Mouse (Mus musculus): ENCODE measurements around the gene Zbtb20. TPM values are rescaled to one million over a fixed set of nuclear protein-coding genes. Genes with fewer than 3 reads are reported as not detected.
A peak's percentile ranks its signal among the peaks of the same experiment; 100 is the strongest.

Zbtb20 gene
- polyA plus RNA-seq, 1 experiment from 2014 or later = 80.6 TPM

DNA sequence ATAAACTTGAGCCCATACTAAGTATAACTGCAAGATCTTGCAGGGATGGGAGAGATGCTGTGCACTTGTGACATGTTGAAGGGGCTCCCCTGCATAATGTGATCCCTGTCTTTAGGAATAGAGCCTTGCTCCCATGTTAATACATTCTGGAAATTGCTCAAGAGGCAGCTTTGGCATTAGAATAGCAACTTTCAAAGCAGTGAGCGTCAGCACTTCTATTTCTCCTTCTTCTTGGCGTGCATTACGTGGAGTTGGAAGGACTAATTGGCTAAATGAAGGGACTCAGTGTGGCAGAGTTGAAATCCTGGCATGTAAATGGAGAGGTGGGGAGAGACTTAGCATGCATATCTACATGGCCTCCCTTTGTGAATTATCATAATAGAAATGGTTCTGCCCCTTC, 658.4 kb downstream of the Zbtb20 start:
- H3K27ac ChIP-seq (replicated peaks; ENCODE audit: low read depth, low read length) = 0 out of 2 replicates have a peak overlapping the region, but pooled peaks have one; percentile 17
- H3K4me3 ChIP-seq (replicated peaks; ENCODE audit: low read depth, low read length) = no peak overlapping the region
- H3K9me3 ChIP-seq (ENCODE audit: control insufficient read depth, low read length) = no peaks in the 10 kb centered on the region
- H3K27me3 ChIP-seq (ENCODE audit: control insufficient read depth, insufficient read depth, low read length) = no peaks in the 10 kb centered on the region
- H3K9ac ChIP-seq (replicated peaks; ENCODE audit: low read length) = no peak overlapping the region
- H3K36me3 ChIP-seq (ENCODE audit: control insufficient read depth, insufficient read depth, low read length) = no peaks in the 10 kb centered on the region
- ATAC-seq (ENCODE audit: low FRiP score, low TSS enrichment) = no peak
- no peak for DNase-seq
- H3K4me1 ChIP-seq (ENCODE audit: control insufficient read depth, insufficient read depth, low read length) = no peaks in the 10 kb centered on the region
- WGBS = 71% methylated on average over 3 of the region's 3 CpGs
- H3K4me2 ChIP-seq (ENCODE audit: low read length) = no peak overlapping the region

DNA sequence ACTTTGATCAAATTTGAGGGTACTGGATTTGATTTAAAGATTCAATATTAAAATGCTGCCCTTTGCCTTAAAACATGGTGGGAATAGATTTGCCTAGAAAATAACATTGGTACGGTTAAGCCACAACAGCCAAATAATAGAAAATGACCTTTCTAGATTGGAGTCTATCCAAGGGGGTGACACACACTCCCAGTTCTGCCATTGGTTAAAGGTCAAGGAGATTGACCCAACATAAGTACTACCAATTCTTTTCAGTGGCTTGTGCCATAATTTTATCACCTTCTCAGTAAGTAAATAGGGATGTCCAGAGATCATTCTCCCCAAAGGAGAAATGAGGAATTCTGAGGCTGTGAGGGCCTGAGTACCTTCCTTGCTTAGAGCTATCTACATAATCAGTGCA, 660.2 kb downstream of the Zbtb20 start:
- Histone ChIP-seq H3K9ac (replicated peaks; ENCODE audit: low read length) (no peak overlapping the region), H3K4me2 (ENCODE audit: low read length) (no peak overlapping the region), H3K27ac (replicated peaks; ENCODE audit: low read depth, low read length) (no peak overlapping the region), H3K4me3 (replicated peaks; ENCODE audit: low read depth, low read length) (no peak overlapping the region), H3K4me1 (ENCODE audit: control insufficient read depth, insufficient read depth, low read length) (no peaks in the 10 kb centered on the region), H3K27me3 (ENCODE audit: control insufficient read depth, insufficient read depth, low read length) (no peaks in the 10 kb centered on the region), H3K36me3 (ENCODE audit: control insufficient read depth, insufficient read depth, low read length) (no peaks in the 10 kb centered on the region), H3K9me3 (ENCODE audit: control insufficient read depth, low read length) (no peaks in the 10 kb centered on the region)
- ATAC-seq (ENCODE audit: low FRiP score, low TSS enrichment) (no peak), DNase-seq (no peak)
- WGBS = 96% methylated on average over 1 of the region's 1 CpGs

DNA sequence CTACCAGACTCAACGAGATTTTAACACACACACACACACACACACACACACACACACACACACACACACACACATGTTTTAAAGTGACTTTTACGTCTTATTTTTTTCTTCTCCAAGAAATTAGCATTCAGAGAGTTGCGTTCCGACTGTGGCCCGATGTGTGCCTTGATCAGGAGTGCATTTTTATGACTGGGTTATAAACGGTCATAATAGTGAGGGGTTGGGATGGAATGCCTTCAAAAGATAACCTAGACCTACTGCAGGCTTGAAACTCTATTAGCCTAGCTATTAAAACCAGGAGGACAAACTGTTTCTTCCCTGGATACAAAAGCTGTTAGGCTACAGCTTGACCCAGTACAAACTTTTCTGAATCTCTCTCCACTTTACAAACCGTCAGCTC, 661.5 kb downstream of the Zbtb20 start:
- 86% methylated on average over 7 of the region's 7 CpGs for WGBS
- H3K27ac ChIP-seq (replicated peaks; ENCODE audit: low read depth, low read length) = no peak overlapping the region
- no peaks in the 10 kb centered on the region for H3K9me3 ChIP-seq (ENCODE audit: control insufficient read depth, low read length)
- no peaks in the 10 kb centered on the region for H3K27me3 ChIP-seq (ENCODE audit: control insufficient read depth, insufficient read depth, low read length)
- DNase-seq (no peak), ATAC-seq (ENCODE audit: low FRiP score, low TSS enrichment) (no peak)
- H3K4me2 ChIP-seq (ENCODE audit: low read length) = no peak overlapping the region
- H3K36me3 ChIP-seq (ENCODE audit: control insufficient read depth, insufficient read depth, low read length) = no peaks in the 10 kb centered on the region
- no peak overlapping the region for H3K4me3 ChIP-seq (replicated peaks; ENCODE audit: low read depth, low read length)
- H3K9ac ChIP-seq (replicated peaks; ENCODE audit: low read length) = no peak overlapping the region
- H3K4me1 ChIP-seq (ENCODE audit: control insufficient read depth, insufficient read depth, low read length) = no peaks in the 10 kb centered on the region

DNA sequence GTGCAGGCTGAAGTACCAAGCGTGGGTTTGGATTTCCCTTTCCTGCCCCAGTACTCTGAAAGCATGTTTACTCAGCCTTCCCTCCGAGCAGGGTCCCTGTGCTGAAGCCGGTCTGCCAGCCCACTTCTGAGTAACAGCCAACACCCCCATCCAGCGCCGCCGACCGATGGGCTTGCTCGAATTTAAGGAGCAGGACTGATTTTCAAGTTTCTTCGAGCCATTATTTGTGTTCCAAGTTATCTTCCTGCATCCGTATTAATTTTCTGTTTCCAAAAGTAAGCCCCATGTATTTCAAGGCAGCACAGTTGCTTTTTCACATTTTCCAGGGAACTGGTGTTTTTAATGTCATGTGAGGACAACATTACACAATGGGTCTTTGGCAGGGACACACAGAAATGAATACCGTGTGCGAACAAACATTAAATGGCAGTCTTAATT, 664.0 kb downstream of the Zbtb20 start:
- H3K4me3 ChIP-seq (replicated peaks; ENCODE audit: low read depth, low read length) = no peak overlapping the region
- 85% methylated on average over 12 of the region's 12 CpGs for WGBS
- peak overlapping the region; percentile 17 for H3K27ac ChIP-seq (replicated peaks; ENCODE audit: low read depth, low read length)
- no peaks in the 10 kb centered on the region for H3K36me3 ChIP-seq (ENCODE audit: control insufficient read depth, insufficient read depth, low read length)
- no peak overlapping the region for H3K9ac ChIP-seq (replicated peaks; ENCODE audit: low read length)
- no peak for DNase-seq
- no peak overlapping the region for H3K4me2 ChIP-seq (ENCODE audit: low read length)
- no peaks in the 10 kb centered on the region for H3K4me1 ChIP-seq (ENCODE audit: control insufficient read depth, insufficient read depth, low read length)
- no peaks in the 10 kb centered on the region for H3K27me3 ChIP-seq (ENCODE audit: control insufficient read depth, insufficient read depth, low read length)
- no peak for ATAC-seq (ENCODE audit: low FRiP score, low TSS enrichment)
- H3K9me3 ChIP-seq (ENCODE audit: control insufficient read depth, low read length) = no peaks in the 10 kb centered on the region

DNA sequence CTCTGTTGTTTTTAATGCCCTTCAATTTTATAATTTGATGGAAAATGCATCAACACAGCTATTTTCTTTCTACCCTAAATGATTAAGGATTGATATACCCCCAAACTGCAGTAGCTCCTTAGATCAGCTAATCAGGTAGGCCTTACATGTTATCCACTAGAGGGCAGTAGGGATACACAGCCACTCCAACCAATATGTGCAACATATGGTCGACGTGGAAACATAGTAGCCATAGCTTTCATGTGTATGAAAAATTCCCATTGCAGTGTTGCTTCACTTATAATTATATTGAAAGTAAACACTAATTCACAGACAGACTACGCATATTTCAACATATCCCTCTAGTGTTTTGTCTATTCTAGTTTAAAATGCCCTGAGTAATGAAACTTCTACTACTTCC, 664.4 kb downstream of the Zbtb20 start:
- 31% methylated on average over 3 of the region's 3 CpGs for WGBS
- Histone ChIP-seq H3K4me1 (ENCODE audit: control insufficient read depth, insufficient read depth, low read length) (no peaks in the 10 kb centered on the region), H3K9me3 (ENCODE audit: control insufficient read depth, low read length) (no peaks in the 10 kb centered on the region), H3K9ac (replicated peaks; ENCODE audit: low read length) (no peak overlapping the region), H3K4me3 (replicated peaks; ENCODE audit: low read depth, low read length) (no peak overlapping the region), H3K27me3 (ENCODE audit: control insufficient read depth, insufficient read depth, low read length) (no peaks in the 10 kb centered on the region), H3K36me3 (ENCODE audit: control insufficient read depth, insufficient read depth, low read length) (no peaks in the 10 kb centered on the region), H3K4me2 (ENCODE audit: low read length) (no peak overlapping the region), H3K27ac (replicated peaks; ENCODE audit: low read depth, low read length) (no peak overlapping the region)
- DNase-seq = peak; percentile 82
- peak; percentile 60; the same call in 1 of the 2 replicates for ATAC-seq (ENCODE audit: low FRiP score, low TSS enrichment)

DNA sequence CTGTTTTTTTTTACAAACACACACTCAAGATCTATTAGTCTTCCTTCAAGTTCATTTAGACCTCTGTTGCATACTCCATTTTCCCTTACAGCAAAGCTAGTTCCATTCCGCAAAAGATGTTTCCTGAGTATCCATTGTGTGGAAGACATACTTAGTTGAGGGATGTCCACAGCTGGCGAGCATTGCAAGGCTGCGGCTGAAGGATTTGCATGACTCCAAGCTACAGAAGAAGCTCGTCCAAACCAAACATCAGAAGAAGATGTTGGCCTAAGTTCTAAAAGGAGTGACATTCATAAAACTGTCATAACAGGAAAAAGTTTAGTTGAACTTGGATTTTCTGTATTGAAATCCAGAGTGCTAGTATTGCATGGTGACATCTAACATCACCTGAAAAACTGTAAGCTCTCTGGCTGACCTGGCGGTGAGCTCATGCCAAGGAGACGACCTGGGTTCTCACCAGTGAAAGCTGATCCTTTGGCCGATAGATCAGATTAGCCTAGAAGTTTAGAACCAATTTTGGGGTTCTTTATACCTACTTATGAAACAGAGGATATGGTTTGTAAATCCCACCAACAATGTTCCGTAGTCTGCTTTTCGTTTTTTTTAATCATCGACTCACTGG, 665.0 kb downstream of the Zbtb20 start:
- Histone ChIP-seq H3K36me3 (ENCODE audit: control insufficient read depth, insufficient read depth, low read length) (no peaks in the 10 kb centered on the region), H3K27me3 (ENCODE audit: control insufficient read depth, insufficient read depth, low read length) (no peaks in the 10 kb centered on the region), H3K9me3 (ENCODE audit: control insufficient read depth, low read length) (no peaks in the 10 kb centered on the region), H3K4me1 (ENCODE audit: control insufficient read depth, insufficient read depth, low read length) (no peaks in the 10 kb centered on the region), H3K27ac (replicated peaks; ENCODE audit: low read depth, low read length) (no peak overlapping the region), H3K9ac (replicated peaks; ENCODE audit: low read length) (no peak overlapping the region), H3K4me3 (replicated peaks; ENCODE audit: low read depth, low read length) (no peak overlapping the region), H3K4me2 (ENCODE audit: low read length) (no peak overlapping the region)
- ATAC-seq (ENCODE audit: low FRiP score, low TSS enrichment) (no peak), DNase-seq (no peak)
- WGBS = 94% methylated on average over 10 of the region's 10 CpGs

DNA sequence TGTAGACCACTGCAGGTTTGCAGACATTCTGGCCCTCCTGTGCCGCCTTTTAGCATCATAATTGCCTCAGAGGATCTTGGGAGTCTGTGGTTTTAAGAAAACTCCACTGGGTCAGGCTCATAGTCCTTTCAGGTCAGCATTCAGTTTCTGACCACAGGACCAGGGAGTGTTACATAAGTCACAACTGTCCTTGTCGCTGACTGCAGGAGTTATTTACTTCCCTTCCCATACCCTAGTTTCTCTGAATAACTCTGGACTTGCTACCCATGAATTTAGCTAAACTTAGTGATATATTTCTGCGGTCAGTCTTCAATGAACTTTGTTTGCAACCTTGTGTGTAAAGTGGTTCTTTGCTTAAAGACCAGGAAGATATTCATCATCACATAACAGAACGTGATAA, 669.6 kb downstream of the Zbtb20 start:
- no peak overlapping the region for H3K27ac ChIP-seq (replicated peaks; ENCODE audit: low read depth, low read length)
- no peak overlapping the region for H3K4me2 ChIP-seq (ENCODE audit: low read length)
- no peaks in the 10 kb centered on the region for H3K36me3 ChIP-seq (ENCODE audit: control insufficient read depth, insufficient read depth, low read length)
- DNase-seq = no peak
- no peak overlapping the region for H3K4me3 ChIP-seq (replicated peaks; ENCODE audit: low read depth, low read length)
- no peaks in the 10 kb centered on the region for H3K9me3 ChIP-seq (ENCODE audit: control insufficient read depth, low read length)
- no peak overlapping the region for H3K9ac ChIP-seq (replicated peaks; ENCODE audit: low read length)
- no peak for ATAC-seq (ENCODE audit: low FRiP score, low TSS enrichment)
- H3K4me1 ChIP-seq (ENCODE audit: control insufficient read depth, insufficient read depth, low read length) = peaks cover 16% of the 10 kb centered on the region
- no peaks in the 10 kb centered on the region for H3K27me3 ChIP-seq (ENCODE audit: control insufficient read depth, insufficient read depth, low read length)
- WGBS = 91% methylated on average over 4 of the region's 4 CpGs

DNA sequence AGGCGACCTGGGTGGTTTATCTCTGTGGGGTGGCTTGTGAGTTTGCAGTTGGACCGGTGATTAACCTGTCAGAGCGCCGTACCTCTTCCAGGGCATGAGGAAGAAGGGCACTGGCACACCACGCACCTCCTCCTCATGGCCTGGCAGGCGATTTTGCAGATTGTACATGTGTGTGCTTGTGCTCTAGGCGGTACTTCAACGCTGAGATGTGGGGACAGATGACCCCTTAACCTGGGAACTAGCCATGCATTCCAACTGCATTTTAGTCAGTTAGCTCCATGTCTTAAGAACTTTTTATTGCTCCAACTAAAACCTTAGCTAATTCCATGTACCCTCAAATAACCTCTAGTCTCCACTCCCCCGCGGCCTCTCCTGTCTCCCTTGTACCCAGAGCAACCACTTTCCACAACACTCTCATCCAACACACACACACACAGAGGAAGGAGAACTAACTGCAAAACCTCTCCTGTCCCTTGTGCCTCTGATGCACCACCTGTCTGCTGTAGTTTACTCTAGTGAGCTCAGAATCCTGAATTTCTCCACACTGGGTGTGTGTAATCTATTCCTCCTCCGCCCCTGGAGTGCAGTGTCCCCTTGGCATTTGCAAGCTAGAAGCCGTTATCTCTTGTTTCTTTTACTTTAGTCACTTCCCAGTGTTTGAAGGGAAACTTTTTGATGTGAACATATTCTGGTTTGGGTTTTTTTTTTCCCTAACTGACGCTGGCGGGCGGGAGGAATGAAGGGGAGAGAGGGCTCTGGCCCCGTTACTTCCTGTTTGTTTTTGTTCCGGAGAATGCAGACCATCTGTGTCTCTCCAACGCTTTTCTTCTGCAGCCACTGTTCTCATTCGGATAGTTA, 671.9 kb downstream of the Zbtb20 start:
- H3K4me2 ChIP-seq (ENCODE audit: low read length) = no peak overlapping the region
- no peak overlapping the region for H3K27ac ChIP-seq (replicated peaks; ENCODE audit: low read depth, low read length)
- H3K9ac ChIP-seq (replicated peaks; ENCODE audit: low read length) = no peak overlapping the region
- no peak for ATAC-seq (ENCODE audit: low FRiP score, low TSS enrichment)
- 59% methylated on average over 19 of the region's 19 CpGs for WGBS
- no peaks in the 10 kb centered on the region for H3K27me3 ChIP-seq (ENCODE audit: control insufficient read depth, insufficient read depth, low read length)
- H3K4me3 ChIP-seq (replicated peaks; ENCODE audit: low read depth, low read length) = no peak overlapping the region
- H3K9me3 ChIP-seq (ENCODE audit: control insufficient read depth, low read length) = no peaks in the 10 kb centered on the region
- H3K4me1 ChIP-seq (ENCODE audit: control insufficient read depth, insufficient read depth, low read length) = peaks cover 16% of the 10 kb centered on the region
- H3K36me3 ChIP-seq (ENCODE audit: control insufficient read depth, insufficient read depth, low read length) = no peaks in the 10 kb centered on the region
- DNase-seq = no peak

DNA sequence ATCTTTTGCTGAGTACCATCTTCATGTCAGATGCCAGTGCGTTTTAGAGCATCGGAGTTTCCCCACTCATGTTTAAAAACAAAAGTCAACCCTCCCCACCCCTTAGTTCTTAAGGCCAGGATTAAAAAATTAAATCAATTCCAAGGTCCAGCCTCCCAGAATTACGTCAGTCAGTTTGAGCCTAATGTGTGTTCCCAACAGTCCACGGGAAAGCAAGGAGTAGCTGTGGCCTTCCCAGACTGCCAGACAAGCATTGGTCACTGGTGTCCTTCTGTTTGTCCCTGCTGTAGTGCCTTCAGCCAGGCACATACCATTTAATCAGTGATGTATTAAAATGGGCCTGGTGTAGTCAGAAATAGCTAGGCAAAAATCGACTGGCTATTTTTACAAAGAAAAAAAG, 673.1 kb downstream of the Zbtb20 start:
- Histone ChIP-seq H3K27me3 (ENCODE audit: control insufficient read depth, insufficient read depth, low read length) (no peaks in the 10 kb centered on the region), H3K4me3 (replicated peaks; ENCODE audit: low read depth, low read length) (no peak overlapping the region), H3K36me3 (ENCODE audit: control insufficient read depth, insufficient read depth, low read length) (no peaks in the 10 kb centered on the region), H3K4me1 (ENCODE audit: control insufficient read depth, insufficient read depth, low read length) (peaks cover 16% of the 10 kb centered on the region), H3K9me3 (ENCODE audit: control insufficient read depth, low read length) (no peaks in the 10 kb centered on the region), H3K4me2 (ENCODE audit: low read length) (no peak overlapping the region), H3K27ac (replicated peaks; ENCODE audit: low read depth, low read length) (no peak overlapping the region), H3K9ac (replicated peaks; ENCODE audit: low read length) (no peak overlapping the region)
- WGBS = 67% methylated on average over 5 of the region's 5 CpGs
- DNase-seq (no peak), ATAC-seq (ENCODE audit: low FRiP score, low TSS enrichment) (no peak)

Measured in midbrain, embryonic 14.5 days (tissue).